Mouse (Mus musculus) heart, adult 11 months (tissue): ENCODE measurements around the gene Itgb3.
A peak's percentile ranks its signal among the peaks of the same experiment; 100 is the strongest.

Experiments used
- DNase-seq: peaks from one replicate; pipeline ENCODE4 v3.0.0; 2022

The Itgb3 gene

DNA sequence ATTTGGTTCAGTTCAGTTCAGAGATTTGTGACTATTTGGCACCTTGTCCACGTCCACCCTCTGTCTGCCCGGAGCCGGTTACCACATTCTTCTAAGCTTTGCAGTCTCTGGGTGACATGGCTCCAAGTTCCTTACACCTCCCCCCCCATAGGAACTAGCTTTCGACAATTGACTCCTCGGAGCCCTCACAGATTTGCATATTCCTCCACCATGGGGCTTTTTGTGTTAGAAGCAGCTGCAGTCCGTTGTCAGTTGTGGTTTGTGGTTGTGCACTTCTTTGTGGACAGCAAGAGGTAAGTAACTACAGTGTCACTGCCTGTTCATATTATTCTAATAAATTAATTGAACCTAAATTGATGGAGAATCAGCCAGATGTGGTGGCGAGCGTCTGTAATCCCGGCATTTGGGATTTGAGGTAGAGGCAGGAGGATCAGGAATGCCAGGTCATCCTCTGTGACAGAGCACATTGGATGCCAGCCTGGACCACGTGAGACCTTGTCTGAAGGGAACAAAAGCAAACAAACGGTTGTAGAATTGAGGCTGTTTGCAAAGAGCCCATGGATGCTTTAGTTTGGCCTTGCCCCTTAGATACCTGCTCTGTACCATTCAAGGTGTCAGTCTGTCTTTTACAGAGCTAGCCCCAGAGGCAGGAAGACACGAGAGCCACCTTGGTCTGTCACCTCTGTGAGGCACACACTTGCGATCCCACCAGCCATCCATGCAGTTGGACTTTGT lies 25.0 kb upstream of the Itgb3 start:
- peak; percentile 67 for DNase-seq

DNA sequence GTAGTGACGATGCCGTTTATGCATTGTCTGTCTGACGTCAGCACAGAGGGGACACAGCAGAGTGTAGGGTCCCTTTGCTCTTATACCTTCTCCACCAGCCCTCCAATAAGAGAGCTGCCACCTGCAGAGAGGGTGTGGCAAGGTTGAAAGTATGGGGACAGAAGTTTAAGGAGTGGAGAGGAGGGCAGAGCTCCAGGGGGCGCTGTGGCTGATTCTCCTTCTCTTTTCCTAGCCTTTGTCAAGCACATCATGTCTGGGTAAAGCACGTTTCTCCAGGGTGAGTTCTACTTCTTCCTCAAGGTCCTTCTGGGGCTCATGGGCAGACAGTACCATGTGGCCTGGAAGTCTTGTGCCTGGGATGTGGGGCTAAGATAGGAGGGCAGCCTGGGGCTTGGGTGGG lies 22.3 kb upstream of the Itgb3 start:
- peak; percentile 82 for DNase-seq

DNA sequence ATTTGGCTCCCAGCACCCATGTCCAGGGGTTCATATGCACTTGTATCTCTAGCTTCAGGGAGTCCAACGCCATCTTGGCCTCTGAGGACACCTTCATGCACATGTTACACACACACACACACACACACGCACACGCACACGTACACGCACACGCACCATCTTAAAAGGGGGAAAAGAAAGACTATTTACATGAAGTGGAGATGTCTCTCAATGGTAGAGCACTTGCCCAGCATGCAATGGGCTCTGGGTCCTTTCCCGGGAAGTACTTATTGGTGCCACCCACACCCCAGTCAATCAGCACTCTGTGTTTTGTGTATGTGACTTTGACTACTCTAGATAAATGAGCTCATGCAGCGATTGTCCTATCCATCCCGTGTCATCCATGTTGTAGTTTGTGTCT lies 19.9 kb upstream of the Itgb3 start:
- DNase-seq = peak; percentile 78

DNA sequence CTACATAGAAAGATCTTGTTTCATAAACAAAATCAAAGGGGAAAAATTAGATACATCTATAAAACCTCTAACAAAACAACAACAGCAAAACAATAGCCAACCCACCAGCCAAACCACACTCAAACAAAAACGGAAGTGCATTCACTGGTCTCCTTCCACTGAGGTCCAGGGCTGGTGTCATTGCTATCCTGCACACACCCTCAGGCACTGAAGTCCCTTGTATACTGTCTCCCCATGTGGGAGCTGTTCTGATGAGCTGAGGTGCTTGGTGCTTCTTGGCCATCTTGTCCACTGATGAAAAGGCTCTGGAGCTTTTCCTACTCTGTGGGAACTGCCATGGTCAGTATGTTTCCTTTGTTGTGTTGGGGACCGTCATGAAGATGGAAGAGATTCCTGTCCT lies 19.3 kb upstream of the Itgb3 start:
- no peak for DNase-seq

DNA sequence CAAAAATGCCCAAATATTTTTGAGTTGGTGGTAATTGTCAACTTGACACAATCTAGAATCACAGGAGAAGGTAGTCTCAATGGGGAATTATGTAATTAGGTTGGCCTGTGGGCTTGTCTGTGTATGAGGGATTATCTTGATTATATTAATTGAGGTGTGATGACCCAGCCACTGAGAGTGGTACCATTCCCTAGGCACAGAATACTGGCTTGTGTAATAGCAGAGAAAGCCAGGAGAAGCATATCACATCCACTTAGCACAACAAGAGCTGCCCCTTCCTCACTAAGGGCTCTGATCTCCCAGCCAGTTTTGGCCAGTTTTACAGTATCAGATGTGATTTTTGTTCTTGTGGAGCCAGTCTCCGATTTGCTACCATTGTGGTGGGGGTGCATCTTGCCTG lies 18.2 kb upstream of the Itgb3 start:
- DNase-seq = peak; percentile 70

DNA sequence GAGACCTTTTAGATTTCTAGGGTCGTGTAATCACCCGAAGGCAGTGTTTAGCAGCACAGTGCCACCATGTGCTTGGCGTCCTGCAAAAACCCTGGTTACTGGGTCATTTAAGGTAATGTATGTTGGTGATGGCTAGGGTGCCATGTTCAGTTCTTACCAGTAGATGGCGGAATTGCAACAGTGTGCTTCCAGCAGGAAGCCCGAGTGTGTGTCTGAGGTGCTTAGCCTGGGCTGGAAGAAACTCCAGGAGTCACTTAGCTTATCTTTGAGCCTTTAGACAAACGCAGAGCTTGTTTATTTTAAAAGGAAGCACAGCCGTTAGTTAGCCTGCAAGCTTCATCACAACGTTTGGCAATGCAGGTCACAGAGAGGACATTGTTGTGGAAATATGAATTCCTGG lies 17.7 kb upstream of the Itgb3 start:
- DNase-seq = peak; percentile 95

DNA sequence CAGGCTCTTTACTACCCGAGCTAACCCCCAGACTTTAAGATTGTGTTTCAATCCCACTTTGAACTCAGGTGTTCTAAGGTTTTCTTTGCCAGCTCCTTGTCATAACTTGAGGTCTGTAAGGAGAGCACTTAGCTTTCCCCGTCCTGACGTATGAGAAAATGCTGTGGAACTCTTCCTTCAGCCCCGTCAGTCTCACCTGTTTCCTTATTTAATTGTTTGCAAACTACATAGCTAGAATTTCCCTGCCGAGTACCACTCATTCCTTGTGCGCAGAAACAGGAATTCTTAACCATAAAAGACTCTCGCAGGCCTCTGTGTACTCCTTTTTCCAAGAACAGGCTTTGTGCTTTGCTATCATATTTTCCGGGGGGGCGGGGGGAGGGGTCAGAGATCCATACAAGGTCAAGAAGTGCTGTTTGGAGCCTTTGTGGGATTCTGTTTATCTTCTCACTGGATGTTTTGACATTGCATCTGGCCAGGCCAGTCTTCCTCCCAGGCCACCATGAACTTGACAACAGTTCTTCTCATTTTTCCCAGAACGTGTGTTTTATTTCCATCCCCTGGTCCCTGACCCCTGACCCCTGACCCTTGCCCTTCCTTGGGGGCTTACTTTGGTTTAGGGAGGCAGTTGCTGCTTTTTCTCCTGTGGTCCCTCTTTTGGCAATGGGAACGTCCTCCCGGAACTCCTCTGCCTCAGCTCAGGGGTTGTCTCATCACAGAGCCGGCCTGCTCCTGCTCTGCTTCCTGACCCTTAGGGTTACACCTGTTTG lies 15.5 kb upstream of the Itgb3 start:
- no peak for DNase-seq

DNA sequence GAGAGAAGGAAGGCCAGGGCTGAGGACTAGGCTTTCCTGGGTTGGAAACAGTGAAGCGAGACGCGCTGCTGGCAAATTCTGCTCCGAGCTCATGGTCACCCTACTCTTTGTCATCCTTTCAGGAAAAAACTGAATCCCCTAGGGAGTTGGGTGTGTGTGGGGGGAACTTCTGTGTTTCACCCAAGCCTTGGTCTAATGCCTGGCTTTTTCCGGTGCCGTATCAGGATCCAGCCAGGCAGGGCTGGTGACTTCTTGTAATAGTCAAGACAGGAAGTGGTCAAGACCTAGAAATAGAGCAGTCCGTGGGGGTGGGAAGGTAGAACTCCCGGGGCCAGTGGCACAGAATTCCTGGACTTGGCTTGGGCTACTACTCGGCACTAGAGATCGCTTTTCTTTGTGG lies 11.4 kb upstream of the Itgb3 start:
- peak; percentile 93 for DNase-seq

DNA sequence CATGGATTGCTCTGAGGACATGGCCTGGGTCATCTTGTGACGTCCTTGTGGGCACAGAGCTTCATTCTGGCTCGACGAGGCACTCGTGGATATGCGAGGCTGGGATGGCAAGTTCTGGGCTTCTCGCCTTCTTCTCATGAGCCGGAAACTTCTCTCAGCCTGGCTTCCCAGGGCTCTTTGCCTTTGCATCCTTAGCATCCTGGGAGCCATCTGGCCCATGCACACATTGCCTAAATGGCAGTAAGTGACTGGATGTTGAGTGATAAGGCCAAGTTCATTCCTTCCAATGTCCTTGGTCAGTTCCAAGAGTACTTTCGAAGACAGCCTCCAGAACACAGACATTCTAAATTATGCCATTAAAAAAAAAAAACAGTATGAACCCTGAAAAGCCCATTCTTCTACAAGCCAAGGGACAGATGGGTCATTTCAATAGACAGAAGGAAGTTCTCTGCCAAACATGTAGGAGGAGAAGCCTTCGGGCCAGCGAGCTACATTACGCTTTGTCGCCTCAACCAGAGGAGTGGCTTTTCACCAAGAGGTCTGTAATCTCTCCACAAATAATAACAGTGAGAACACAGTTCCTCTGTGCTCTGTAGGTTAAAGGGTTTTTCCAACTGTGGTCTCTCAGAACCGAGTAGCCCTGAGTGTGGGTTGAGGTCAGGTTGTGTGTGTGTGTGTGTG lies 8.4 kb upstream of the Itgb3 start:
- DNase-seq = peak; percentile 94

DNA sequence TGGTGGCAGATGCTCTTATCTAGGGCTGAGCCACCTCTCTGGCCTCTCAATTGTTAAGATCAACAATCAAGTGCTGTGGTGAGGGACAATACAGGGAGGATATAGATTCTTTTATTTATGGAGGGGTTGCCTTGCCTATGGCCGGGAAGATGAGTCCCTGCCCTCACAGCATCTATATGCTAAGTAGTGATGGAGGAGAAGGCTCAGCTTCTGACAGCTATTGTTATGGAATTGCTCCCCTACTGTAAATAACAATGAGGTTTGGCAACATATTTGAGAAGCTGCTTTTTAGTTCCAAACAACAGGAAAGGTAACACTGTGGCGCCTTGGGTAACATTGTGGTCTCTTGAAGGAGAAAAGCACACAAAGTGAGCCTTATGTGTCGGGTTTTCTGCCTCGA lies 7.1 kb upstream of the Itgb3 start:
- DNase-seq = peak; percentile 48

DNA sequence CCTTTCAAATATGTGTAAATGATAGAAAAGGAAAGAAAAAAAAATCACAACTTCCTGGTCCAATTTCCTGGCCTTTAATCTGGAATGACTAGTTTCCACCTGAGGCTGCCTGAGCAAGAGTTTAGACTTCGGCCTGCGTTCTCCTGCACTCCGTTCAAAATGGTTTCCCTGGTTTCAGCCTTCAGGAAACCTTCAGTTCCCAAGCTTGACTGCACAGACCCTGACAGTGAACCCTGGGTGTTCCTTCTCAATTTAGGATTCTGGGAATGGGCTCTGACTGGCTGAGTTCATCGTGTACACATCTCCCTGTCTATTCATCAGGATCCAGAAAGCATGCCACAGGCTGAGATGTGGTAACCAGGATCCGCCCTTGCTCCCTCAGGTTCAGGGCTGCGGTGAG lies 3.6 kb upstream of the Itgb3 start:
- DNase-seq = no peak

DNA sequence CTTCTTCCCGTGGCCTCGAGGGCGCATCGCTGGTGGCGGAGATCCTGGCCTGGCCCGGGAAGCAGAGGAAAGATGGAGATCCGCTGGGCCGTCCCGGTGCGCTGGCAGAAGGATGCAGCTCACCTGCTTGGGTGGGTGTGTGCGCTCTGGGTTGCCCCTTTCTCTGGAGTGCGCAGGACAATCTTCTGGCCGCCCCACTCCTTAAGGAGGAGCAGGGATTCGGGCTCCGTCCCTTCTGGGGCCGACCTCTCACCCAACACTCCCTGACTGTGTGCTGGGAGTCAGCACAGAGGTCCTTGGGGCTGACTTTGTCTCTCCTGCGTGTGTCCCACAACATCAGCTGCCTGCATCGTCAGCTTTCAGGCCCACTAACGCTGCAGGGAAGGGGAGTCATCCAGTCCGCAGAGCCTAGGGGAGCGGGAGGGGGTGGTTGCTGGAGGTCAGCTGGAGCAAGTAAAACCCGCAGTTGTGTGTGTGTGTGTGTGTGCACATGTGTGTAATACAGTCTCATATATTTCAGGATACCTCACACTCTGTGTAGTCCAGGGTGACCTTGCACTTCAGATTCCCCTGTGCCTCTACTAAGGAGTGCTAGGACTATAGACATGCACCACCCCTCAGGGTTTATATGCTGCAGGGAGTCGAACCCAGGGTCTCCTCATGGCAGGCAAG lies 585 bp downstream of the Itgb3 start:
- DNase-seq = no peak

DNA sequence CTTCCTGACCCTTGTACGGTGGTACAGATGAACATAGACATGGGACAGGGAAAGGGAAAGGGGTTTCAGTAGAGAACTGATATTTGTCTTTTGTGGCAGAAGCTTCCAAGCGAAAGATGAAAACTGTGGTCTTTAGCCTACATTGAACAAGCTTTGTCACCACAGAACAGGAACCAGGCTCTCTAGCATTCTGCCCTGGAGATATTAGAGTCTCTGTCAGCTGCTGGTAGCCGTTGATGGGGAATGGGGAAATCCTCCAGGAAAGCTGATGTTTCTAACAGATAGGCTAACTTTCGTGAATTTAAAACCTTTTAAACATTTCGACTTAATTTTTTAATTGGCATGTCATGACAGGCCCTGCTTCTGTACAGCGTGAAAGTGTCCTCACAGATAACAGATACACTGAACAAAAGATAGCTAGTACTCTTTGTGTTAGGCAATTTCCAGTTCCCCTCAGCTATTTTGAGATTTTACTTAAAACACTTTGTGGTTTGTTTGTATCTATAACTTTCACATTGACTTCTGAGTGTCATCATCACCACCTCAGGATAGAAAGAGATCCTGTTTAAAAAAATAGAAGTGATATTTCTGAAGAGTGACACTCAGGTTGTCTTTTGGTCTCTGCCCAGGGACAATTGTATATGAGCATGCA lies 1.4 kb downstream of the Itgb3 start:
- DNase-seq = no peak

DNA sequence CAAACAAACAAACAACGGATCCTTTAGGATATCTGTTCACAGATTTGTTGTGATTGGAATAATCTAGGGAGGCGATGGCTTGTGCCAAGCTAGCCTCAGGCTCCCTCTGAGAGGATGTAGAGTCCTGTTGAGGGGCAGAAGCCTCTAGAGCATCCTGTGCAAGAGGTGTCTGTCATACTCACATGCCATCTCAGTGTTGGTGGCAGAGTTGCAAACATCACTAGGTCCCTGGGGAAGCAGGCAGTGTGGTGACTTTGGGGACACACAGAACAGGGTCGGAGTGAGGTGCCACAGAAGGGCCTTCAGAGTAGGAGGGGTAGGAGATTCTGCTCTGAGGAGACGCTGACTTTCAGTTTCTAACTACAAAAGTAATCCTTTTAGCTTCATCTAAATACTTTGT lies 1.9 kb downstream of the Itgb3 start:
- DNase-seq = no peak

DNA sequence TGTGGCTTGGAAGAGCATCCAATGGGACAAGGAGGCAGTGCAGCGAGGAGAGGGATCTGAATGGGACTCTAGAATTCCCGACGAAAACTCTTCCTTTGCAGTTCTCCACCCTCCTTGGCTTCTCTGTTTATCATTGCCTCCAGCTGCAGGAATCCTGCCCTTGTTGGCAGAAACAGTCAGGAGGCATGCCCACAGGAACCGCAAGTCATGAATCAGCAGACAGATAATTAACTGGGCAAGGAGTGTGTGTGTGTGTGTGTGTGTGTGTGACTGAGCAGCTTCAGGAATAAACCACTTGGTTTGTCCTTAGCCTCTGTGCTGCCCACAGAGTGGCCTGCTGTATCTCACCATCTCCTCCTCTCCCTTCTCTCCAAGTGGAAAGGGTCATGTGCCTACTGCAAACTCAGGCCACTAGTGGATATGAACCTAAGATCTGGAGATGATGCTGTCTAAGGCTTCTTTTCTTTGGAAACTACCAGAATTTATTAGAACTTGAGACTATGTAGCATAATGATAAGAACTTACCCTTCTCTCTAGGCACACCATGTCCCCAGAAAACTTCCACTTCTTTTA lies 3.9 kb downstream of the Itgb3 start:
- no peak for DNase-seq

DNA sequence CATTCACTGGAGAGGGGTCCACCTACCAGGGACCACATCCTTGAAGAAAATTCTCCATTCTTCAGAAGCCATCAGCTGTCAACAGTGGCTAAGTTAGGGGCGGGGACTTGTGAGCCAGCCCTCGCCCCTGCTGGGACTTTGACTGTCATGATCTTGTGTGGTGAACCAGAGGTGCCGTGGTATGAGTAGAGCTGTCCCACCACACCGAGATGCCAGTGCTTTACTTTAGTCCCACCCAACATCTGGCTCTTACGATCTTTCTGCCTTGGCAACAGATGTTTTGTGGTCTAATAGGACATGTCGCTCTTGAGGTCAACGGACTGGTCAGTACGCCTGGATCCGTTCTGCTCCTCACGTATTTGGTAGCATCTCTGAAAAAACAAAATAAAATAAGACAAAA lies 5.8 kb downstream of the Itgb3 start:
- DNase-seq = no peak

DNA sequence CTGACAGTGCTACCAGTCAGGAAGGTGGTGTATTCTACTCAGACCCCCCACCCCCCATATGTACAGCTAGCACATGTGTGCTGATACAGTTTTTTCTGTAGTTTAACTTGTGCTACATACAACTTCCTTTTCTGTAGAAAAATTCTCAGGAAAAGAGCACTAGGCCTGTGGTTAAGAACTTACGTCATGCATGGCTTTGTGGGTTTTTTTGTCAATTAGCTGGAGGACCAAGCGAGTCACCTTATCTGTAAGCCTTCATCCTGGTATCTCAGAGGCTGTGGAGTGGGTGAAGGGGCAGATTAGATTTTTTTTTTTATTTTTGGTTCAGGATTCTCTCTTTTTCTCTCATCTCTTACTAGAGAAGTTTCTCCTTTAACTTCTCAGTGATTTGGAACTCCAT lies 6.3 kb downstream of the Itgb3 start:
- no peak for DNase-seq

DNA sequence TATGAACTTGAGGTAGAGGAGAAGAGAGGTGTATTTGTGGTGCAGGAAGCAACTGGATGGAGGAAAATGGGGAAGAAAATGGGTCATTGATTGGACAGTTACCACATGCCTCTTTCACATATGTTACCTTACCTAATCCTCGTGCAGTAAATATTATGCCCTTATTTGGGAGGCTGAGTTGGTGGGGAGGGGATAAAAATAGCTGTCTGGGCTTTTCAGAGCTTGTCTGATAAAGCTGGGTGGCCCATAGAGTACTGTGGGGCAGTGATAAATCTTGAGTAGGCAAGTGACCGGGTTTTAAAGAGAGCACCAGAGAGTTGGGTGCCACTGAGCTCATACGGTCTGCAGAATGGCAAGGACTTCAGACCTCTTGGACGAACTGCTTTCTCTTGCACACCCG lies 8.4 kb downstream of the Itgb3 start:
- no peak for DNase-seq

DNA sequence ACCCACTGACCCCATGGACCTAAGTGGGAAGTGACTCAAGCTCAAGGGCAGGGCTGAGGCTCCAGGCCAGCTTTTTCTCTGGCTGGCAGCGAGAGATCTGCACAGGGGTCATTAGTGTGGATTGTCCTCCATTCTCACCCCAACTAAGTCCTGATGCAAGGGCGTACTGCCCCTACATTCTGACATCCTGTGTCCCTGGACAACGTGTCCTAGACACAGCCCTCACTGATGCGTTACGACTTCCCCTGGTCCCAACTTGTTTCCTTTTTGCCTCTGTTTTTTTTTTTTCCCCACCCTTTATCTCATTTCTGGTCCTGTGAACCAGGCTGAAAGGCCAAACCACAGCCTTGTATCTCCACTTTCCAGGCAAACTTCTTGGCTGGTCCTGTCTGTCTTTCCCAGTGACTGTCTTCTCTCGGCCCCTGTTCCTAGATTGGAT lies 10.9 kb downstream of the Itgb3 start:
- peak; percentile 96 for DNase-seq

DNA sequence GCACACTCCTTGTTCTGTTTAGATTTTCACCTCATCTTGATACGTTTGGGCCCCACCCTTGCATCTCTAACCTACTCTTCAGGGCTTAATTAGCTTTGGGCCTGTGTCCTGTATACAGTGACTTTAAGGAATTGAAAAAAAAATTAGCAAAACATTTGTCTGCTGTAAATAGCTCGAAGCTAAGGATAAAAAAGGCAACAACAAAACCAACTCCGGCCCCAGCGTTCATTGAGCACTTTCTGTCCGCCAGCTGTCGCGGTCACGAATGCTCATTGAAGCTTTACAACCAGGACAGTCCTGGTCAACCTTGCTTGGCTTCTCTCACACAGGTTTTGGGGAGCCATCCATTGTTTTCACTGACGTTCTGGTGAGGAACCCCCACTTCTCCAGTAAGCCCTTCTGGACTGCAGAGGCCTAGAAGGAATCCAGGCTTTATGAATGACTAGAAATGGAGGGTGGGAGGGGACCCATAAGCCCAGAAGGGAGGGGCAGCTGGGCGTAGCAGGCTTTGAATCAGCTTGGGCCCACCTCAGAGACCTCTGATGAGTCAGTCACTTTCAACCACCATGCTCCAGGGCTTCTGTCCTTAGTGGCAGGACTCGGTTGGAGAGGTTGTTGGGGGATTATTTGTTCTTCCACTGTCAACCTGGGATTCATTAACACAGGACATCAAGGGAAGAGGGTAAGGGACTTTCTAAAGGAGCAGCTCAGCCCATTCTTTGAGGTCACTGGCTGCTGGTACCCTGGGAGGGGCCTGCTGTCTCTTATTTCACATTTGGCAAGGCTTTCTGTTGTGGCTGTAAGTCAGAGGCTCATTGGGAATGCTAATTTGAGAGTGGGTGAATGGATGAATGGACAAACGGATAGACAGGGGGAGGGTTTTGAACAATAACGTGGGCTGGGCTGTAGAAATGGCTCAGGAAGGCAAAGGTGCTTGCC lies 11.6 kb downstream of the Itgb3 start:
- peak; percentile 80 for DNase-seq
